Mouse (Mus musculus): ENCODE data around the gene Cdyl2.

Gene Cdyl2

DNA sequence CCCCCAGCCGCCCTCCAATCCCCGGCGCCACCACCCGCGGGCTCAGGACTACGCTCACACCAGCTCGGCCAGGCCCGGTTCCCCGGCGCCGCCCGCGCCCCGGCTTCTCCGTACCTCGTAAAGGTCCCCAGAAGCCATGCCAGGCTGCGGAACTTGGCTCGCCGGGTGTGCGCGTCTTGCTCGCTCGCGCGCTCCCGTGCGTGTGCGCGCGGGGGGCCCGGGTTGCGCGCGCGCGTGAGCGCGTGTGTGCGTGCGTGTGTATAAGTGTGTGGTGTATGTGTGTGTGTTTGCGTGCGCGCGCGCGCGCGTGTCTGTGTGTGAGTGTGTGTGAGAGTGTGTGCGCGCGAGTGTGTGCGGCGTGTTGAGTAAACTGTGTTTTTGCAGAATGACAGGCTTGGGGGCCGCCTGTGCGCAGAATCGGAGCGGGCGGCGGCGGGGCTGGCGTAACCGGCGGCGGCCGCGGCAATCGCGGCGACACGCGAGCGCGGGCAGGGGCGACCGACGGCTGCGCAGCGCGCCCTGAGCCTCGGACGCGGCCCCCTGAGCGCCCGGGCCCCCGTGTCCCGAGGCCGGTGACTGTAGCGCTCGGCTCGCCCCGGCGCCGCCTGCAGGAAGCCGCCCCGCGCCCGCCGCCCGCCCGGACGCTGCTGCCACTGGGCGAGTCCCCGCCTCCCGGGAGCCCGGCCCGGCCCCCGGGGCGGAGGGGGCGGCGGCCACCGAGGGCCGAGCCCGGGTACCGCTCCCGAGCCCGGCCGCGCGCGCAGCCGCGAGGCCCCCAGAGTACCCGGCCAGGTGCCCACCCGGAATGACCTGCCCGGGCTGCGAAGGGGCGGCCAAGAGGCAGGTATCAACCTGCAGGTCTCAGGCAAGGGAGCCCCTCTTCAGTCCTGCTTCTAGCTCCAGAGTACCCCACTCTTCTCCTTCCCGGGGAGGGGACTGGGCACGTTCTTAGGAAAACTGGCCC is at the start of gene Cdyl2:
TSS of gene Cdyl2 (minus strand) at position 308 of the 964 bp plus-strand sequence.
- peak; percentile 89 for DNase-seq

DNA sequence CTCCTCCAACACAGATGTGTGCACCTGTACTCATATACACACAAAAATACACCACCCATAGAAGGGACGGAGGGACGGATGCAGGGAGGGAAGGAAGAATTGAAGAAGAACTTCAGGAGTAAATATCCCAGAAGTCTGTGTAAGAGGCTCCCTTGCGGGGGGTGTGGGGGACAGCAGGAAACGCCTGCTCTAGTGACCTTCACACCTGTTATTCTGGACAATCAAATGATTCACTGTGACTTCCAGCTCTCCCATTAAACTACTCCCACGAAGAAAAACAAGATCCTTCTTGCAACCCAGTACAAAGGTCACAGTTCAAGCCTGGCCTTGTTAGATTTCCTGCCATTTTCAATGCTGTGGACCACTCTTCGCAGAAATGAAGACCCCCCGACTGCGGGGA is 47.8 kb upstream of the Cdyl2 start:
- no peak for DNase-seq

DNA sequence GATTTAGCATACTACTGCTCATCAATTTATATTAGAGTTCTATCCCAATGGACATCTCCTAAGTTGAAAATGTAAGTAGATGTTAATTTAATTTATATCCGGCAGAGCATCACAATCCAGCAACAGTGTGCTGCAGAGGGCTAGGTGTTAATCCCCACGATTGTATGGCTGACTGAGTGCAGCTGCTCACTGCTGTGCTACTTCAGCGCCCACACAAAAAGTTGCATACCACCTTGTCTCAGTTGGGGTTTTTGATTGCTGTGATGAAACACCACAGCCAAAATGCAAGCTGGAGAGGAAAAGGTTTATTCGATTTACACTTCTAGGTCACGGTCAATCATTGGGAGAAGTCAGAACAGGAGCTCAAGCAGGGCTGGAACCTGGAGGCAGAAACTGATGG is 41.4 kb upstream of the Cdyl2 start:
- DNase-seq: no peak

DNA sequence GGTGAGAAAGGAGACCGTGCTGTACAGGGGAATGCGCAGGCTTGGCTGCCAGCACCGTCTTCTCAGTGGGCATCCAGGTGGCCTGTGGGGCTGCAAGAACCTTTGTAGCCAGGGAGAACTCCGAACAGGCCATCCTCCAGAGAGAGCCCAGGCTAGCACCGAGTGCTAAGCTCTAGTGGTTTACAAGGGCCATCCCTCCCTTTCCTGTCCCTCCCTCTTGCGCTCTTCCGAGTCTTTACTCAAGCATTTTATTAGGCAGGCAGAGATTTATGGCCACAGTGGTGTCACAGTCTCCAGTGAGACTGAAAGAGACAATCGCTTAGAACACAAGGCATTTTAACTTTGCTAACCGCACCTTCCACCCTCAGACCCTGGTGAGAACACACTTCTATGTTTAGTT is 39.9 kb upstream of the Cdyl2 start:
- no peak for DNase-seq

DNA sequence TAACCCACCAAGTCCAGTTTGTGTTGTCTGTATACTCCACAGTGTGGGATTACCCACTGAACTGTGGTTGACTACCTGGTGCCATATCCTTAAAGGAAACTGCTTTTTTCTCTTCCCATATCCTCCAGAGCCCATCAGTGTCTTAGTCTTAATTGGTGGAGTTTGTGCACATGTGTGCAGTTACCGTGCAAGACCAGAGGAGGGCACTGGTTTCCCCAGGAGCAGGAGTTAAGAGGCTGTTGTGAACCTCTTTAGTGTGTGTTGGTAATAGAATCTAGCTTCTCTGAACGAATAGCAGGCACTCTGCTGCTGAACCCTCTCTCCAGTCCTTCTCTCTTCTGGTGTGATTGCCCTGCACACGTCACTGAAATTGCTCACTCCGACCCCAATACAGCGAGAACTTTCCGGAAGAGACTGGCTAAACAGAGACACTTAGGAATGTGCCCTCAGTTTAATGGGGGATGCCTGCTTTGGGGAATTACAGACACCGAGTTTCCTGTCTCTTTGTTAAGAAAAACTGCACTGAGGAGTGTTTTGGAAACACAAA is 39.1 kb upstream of the Cdyl2 start:
- no peak for DNase-seq

DNA sequence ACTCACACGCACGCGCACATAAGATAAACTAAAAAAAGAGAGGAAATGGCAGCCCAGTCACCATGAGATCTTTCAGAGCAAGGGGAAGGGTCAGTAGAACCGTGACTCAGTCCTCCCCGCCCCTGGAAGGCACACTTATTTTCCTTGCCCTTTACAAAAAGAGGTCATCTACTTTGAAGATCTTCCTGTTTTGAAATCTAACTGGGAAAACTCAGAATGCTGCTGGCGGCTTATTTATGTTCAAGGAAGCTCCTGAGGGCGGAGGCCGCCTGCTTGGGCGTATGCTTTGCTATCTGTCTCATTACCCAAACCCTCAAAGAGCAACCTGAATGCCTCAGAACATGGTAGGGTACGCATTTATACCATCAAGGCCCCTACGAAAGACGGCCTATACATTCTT is 38.0 kb upstream of the Cdyl2 start:
- DNase-seq: no peak

DNA sequence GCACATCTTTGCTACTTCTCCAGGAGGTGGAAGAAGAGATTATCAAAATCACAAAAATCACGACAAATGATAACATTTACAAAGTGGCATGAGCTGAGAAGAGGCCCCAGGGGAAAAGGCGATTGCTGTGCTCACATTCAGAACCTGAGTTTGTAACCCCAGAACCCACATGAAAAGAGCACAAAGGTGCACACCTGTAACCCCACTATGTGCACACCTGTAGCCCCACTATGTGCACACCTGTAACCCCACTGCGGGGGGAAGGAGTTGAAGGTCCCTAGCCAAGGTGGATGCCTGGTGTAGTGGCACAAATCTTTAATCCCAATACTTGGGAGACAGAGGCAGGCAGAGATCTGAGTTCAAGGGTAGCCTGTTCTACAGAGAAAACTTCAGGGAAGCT is 23.4 kb upstream of the Cdyl2 start:
- no peak for DNase-seq

DNA sequence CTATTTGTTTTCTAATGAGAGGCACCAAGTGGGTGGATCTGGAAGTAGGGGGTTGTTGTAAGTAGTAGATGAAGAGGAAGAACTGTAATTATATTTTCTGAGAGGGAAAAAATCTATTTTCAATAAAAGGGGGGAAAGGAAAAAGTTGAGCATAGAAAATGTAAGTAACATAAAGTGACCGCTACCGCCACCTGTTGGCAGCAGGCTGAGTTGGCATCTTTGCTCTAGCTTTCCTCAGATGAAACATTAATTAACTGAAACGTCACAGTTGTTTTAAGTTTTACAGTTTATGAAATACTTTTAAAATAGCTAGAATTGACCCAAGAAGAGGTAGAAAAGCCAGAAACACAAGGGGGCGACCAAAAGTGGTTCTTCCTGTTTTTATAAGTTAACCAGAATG is 22.8 kb upstream of the Cdyl2 start:
- no peak for DNase-seq

DNA sequence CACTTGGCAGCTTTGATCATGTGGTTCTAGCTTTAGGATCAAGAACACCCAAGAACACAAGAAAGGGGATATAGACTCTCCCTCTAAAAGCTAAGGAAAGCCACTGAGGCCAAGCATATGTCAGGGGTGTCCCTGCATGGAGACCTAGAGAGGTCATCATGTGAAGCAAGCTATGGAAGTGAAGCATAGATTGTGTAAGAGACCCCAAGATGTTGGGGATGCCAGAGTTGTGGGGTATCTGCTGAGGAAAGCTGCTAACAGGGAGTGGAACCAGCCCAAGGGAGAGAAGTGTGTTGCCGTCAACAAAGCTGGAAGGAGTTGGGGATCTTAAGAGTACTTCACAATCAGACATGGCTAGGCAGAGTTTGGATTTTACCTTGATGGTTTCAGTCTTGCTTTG is 7.9 kb upstream of the Cdyl2 start:
- DNase-seq: no peak

DNA sequence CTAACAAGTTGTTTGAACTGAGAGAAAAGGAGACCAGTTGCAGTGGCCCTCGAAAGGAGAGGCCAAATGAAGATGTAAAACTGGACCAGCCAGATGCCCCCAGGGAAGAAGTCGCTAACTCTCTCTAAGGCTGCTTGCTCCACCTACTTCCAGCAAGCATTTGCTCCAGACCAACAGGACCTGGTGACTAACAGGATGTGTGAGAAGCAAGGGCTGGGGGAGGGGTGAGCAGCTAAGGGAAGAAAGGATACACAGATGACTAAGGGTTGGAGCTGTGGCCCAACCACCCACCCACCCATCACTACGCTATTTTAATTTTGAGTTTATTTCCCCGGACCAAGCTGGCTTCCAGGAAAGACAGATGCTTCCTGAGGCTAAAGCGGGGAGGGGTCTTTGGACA is 2.5 kb upstream of the Cdyl2 start:
- DNase-seq: no peak

DNA sequence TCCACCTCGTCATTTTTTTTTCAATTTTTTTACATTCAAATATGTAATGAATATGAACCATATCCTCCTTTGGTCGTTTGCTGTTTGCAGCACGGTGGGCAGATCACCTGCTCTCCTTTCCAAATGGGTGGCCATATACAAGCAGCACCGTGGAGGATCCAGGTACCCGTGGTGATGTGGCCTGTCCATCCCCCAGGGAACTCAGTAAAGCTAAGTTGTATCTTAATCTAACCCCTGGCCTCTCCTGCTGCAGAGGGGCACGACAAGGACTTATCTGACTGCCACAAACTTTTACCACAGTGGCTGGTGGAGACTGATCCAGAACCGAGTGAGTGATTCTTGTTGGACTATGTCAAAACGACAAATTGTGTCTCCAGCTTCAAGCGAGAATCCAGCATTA is 1.4 kb upstream of the Cdyl2 start:
- DNase-seq: no peak

DNA sequence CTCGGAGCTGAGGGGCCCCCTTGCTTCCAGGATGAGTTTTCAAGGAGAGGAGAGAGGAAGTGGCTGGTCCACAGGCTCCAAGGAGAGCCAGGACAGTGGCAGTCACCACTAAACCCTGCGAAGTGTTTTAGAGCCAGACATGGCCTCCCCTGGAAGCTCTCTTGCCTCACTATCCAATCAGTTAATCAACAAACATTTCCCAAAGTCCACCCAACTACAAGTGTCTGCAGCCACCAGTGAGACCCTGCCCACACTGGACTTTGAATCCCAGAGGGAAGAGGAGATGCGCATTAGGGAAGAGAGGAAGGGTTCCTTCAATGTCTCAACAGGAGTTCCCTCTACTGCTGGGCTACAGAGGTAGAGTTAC is 840 bp upstream of the Cdyl2 start:
- no peak for DNase-seq

DNA sequence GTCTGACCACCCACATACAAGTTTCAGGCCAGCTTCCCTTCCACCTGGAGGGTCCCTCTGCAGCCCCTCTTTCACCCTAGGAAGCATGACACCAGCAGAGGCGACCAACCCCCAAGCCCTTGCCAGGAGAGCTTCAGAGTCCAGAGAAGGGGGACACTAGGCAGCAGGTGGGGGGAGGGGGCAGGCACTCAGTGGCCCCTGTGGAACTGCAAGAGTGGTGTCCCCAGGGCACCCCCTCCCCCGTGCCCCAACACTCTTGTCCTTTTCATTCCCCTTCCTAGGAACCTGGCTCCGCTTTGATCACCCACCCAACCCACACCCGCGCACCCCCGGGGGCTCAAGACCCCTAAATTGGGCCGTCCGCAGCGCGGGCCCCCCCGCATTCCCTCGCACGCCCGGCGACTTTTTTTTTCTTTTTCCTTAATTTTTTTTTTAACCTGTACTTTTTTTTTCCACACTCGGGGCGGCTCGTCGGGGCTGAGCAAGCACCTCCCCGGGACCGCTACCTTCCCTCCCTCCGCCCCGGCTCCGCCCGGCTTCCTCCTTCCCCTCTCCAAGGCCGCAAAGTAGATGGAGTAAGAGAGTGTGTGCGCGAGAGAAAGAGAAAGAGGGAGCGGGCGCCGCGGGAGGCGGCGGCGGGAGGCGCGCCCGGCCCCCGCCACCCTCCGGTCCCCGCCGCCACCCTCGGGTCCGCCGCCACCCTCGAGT is 661 bp downstream of the Cdyl2 start:
- DNase-seq: no peak

DNA sequence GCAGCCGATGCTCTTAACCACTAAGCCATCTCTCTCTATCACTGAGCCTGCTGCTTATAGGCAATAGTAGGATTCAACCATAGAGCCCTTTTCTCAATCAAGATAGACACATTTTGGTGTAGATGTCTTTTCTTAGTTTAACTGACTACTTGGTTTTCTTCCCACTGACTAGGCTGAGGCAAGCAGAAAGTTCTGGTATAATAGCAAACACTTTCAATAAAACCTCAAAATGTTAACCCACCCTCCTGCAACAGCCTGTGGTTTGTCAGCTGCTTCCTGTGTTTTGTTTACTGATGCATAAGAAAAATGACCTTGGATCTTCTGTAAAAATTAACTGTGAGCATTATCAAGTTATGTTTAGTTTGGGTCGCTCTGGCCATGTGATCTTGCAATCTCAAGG is 11.3 kb downstream of the Cdyl2 start:
- DNase-seq: no peak

DNA sequence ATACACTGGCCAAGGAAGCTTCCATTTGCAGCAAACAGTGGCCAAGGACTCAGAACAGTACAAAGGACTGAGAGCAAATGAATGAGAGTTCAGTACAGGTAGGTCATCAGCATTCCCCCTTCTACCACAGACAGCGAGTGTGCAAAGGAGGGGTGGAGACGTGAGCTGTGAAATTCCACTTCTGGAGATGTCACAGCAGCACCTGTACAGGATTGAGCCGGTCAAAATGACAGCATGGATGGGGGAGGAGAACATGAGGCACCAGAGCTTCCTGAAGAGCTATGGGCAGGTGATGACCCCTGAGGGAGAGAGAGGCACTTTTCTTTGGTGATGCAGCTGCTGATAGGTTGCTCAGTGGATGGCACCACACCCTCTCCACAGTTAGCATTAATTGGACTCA is 25.3 kb downstream of the Cdyl2 start:
- no peak for DNase-seq

DNA sequence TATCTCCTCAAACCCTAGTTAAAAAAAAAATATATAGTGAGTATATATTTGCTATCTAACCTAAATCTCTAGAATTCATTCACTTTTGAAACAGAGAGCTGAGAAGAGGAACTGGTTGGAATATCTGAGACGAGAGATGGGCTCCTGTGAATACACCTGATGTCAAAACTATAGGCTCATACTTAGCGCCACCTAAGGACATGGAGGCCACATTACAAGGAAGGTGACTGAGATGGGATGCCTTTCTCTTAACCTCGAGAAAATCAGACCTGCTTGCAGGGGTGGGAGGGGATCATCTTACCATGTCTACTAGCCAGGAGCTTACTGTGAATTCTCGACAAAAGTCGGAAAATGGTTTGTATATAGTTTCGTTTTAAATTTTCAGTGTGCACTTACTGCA is 30.3 kb downstream of the Cdyl2 start:
- DNase-seq: no peak

DNA sequence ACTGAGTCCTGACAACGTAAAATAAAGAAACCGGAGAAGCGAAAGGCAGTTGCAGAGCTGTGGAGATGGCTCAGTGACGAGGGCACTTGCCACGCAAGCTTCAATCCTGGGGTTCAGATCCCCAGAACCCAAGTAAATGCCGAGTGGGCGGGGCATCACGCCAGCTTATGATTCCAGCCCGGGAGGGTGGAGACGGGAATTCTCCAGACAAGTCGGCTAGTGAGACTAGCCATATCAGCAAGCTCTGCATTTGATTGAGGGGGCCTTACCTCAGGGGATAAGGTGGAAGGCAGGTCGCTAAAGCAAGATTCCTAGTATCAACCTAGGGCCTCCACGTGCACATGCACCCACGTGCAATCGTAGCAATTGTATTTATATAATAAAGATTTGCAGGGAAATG is 39.9 kb downstream of the Cdyl2 start:
- no peak for DNase-seq

DNA sequence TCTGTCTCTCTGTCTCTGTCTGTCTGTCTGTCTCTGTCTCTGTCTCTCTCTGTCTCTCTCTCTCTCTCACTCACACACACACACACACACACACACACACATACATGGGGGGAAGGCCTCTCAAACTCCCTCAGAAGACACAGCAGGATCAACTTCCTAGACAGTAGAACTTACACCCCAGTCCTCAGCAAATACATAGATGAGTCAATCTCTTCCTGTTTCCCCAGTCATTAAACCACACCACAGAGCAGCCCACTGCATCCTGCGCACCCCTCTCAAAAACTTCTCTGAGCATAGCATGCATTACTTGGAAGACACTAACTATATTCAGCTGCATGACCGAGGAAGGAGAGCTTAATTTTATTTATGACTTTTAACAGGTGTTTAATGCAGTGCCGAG is 43.0 kb downstream of the Cdyl2 start:
- DNase-seq: no peak

DNA sequence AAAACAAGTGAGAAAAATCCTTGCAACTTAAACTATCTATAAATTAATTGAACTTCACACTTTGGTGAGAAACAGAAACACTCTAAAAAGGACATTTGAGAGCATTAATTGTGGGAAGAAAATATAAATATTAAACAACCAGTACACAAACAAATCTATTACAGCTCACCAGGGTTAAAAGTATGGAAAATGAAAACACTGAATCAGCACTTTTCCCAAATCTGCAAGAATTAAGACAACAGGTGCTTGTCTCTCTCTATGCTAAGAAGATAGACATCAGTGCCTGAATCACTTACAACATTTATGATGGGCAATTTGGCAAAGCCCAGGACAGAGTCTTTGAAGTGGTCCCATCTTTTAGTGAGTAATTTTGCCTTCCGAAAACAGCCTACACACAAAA is 56.6 kb downstream of the Cdyl2 start:
- DNase-seq: no peak

DNA sequence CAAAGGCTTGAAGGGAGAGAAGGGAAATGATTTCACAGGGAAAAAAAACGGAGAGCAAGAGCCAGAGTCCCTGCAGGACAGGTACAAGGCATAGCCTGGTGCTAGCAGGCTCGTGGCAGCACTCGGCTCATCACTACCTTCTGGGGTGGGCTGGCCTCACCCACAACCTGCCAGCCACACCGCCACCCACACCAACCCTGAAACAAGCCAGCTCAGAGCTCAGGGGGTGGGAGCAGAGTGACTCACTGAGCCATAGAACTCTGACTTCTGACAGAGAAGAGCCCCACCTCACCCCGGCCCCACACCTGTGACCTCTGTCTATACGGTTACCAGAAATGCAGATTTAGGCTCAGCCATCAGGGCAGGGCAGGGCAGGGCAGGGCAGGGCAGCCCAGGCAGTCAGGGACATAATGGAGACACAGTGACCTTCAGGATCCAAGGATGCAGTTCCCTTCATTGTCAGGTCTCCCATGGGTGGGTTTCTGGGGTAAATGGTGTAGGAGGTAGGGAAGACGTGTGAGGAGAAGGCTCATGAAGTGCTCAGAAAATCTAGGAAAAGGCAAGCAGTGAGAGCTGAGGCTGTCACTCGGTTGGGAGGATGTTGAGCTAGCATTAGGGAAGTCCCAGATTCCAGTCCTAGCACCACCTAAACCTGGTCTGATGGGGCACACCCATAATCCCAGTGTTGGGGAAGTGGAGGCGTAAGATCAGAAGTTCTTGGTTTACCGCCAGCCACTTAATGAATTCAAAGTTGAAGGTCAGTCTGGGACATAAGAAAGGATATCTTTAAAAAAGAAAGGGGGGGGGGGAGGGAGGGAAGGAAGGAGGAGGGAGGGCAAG is 58.6 kb downstream of the Cdyl2 start:
- DNase-seq: peak; percentile 10

DNA sequence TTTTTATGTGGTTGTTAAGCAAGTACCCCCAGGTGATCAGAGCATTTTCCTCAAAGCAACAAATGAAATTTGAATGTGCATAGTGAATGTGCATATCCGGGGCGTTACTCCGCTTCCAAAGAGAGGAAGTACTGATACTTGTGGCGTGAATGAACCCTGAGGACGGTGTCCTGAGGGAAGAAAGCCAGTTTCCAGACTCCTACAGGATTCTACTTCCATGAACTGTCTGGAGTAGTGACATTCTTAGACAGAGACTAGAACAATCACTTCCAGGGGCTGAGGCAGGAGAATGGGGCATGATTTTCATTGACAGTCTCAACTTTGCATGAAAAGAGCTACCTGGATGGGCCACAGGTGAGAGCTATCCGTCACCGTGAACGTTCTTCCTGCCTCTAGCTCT is 59.3 kb downstream of the Cdyl2 start:
- no peak for DNase-seq

DNA sequence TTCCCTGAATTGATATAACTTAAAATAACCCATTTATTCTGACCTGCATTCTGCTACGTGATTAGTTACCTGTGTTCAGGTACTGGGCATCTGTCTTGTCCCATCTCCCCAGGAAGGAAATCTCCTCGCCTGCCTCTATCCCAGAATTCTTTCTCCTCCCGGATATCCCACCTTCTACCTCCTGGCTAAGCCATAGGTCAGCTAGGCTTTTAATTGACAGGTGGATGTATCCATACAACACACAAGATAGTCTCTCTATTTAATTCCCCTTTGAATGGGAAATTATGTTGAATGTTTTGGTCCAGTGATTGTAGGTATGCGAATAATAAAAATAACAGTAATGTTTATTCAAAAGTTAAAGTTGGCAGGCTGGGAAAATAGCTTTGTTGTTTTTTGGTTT is 59.7 kb downstream of the Cdyl2 start:
- DNase-seq: no peak

DNA sequence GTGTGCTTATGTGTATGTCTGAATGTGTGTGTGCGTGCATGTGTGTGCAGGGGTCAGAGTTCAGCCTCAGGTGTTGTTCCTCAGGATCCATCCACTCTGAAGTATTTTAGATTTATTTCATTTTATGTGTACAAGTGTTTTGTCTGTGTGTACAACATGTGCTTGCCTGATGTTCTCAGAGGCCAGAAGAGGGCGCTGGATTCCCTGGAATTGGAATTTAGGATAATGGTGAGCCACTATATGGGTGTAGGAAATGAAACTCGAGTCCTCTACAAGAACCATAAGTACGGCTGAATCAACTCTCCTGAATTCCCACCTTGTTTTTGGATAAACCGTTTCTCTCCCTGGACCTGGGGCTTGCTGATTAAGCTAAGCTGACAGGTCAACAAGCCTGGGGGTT is 61.2 kb downstream of the Cdyl2 start:
- no peak for DNase-seq

Measured in layer of hippocampus, adult 9-11 months (tissue).